Mouse (Mus musculus): Measurements from ENCODE around the gene Spin2f.
"Not testable (repeated sequence)": the region's sequence is repeated elsewhere in the genome, so short reads cannot be mapped to it uniquely, and the experiment has no call there.

The Spin2f gene

DNA sequence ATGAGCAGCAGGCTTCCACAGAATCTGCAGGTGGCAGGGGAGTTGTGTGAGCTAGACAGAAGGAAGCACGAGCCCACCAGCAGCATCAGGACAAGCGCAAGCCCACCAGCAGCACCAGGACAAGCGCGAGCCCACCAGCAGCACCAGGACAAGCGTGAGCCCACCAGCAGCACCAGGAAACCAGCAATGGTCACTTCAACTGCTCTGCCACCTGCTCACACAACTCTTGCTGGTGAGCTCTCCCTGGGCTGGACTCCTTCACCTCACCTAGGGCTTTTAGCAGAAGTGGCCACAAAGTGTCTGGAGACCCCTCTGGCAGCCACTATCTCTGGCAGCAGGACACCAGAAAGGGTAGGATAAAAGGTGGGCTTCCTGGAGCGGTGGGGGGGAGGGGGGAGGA is at the start of gene Spin2f:
TSS of gene Spin2f (plus strand) at position 301 of the 400 bp plus-strand sequence.
- DNase-seq = not testable (repeated sequence)

- not testable (repeated sequence) for DNase-seq
Measured at GRCm38 (mm10) chrX:31212136-31212535, 41.6 kb upstream of the Spin2f start.

- not testable (repeated sequence) for DNase-seq
Measured at GRCm38 (mm10) chrX:31223536-31223935, 30.2 kb upstream of the Spin2f start.

GRCm38 (mm10) chrX:31235088-31235487 is 18.6 kb upstream of the Spin2f start:
- not testable (repeated sequence) for DNase-seq

DNA sequence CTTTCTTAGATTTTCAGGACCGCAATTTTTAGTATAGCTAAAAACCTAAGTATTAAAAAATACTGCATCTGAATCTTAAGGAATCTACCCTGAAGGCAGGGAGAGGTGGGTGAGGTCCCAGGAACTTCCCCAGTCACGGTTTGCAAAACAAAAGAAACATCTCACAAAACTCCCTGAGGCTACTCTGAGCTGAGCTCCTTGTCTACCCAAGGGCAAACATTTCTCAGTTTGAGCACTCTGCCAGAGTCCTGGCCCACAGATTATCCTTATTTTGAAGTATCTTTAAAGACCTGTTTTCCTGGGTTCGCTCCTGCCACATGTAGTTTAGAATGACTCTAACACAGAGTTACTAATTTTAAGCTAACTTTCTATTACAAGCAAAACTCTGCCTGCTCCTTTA is 11.9 kb upstream of the Spin2f start:
- DNase-seq = not testable (repeated sequence)

Data from cerebellum, adult 9-10 months (tissue).